Mouse (Mus musculus) spleen, embryonic (tissue): ENCODE measurements around the gene Mrpl58.
"Not testable (repeated sequence)": the region's sequence is repeated elsewhere in the genome, so short reads cannot be mapped to it uniquely, and the experiment has no call there.

Source experiments
- CTCF ChIA-PET: fragments of 350-600 bp; sonication (Branson Sonifier 250); formaldehyde crosslinking; loops from one replicate; lab custom pipeline; 2022; lab: Charles Lee

Gene Mrpl58

GRCm38 (mm10) chr11:115454822-115455221 lies 51.3 kb downstream of the Mrpl58 start:
- CTCF ChIA-PET: not testable (repeated sequence)

- CTCF ChIA-PET: no interaction called here
Observed at GRCm38 (mm10) chr11:115455619-115456018, 52.1 kb downstream of the Mrpl58 start.

- CTCF ChIA-PET: no interaction called here
Observed at GRCm38 (mm10) chr11:115456182-115456581, 52.6 kb downstream of the Mrpl58 start.

GRCm38 (mm10) chr11:115457405-115457804 lies 53.9 kb downstream of the Mrpl58 start:
- CTCF ChIA-PET: no interaction called here

GRCm38 (mm10) chr11:115460976-115461375 lies 57.4 kb downstream of the Mrpl58 start:
- CTCF ChIA-PET: interaction anchor here (0.7 kb wide), 2 partner anchors 139 to 1140 kb away, joined by 3 to 5 read pairs; partner anchors contain the start of gene Ush1g

GRCm38 (mm10) chr11:115461846-115462242 lies 58.3 kb downstream of the Mrpl58 start:
- CTCF ChIA-PET: interaction anchor here (0.7 kb wide), 2 partner anchors 140 to 1139 kb away, joined by 3 to 5 read pairs; partner anchors contain the start of gene Ush1g
